Mouse (Mus musculus) CH12.LX (cell line): ENCODE data around the gene Stx4a. TPM values are rescaled to one million over a fixed set of nuclear protein-coding genes. Genes with fewer than 3 reads are reported as not detected.

Source experiments
- DNase-seq: peaks from one replicate; pipeline ENCODE4 v3.0.0-alpha.2; 2013; ENCODE audit errors: extremely low read depth
- H3K27ac ChIP-seq: 2 replicates; pipeline ENCODE4 v1.5.1; 2012; ENCODE audit warnings: low read depth, mild to moderate bottlenecking, control low read depth, moderate library complexity; ENCODE audit not compliant: insufficient read depth
- H3K27me3 ChIP-seq: replicated peaks from 2 replicates; pipeline ENCODE3; 2012; ENCODE audit warnings: inconsistent platforms
- H3K36me3 ChIP-seq, 2 experiments: replicated peaks in 1 of 2; 2 replicates each; pipeline versions ENCODE3 to v1.6.1; 2012; ENCODE audit warnings: inconsistent platforms in 1 of 2, low read length in 1 of 2, mild to moderate bottlenecking in 1 of 2, mixed read lengths in 1 of 2, moderate library complexity in 1 of 2; ENCODE audit not compliant: control insufficient read depth in 1 of 2, insufficient read depth in 1 of 2
- H3K4me1 ChIP-seq, 2 experiments: 2 replicates each; pipeline ENCODE4 v1.6.1; 2012; ENCODE audit warnings: inconsistent platforms in 1 of 2, moderate library complexity in 1 of 2; ENCODE audit not compliant: insufficient read depth in 2 of 2, control insufficient read depth in 1 of 2
- H3K4me2 ChIP-seq: 2 replicates; pipeline ENCODE4 v1.6.1; 2012; ENCODE audit warnings: low read depth, mild to moderate bottlenecking, control low read depth; ENCODE audit not compliant: poor library complexity, insufficient read depth, severe bottlenecking
- H3K4me3 ChIP-seq, 3 experiments: fragments of 150-350 bp in 1 of 3; sonication (generic) in 1 of 3; replicated peaks in 1 of 3; 2 replicates each; pipeline versions ENCODE3 to v1.5.1; 2011 to 2012; ENCODE audit warnings: low read depth in 2 of 3, low read length in 2 of 3, mild to moderate bottlenecking in 2 of 3, moderate library complexity in 2 of 3, control low read depth in 1 of 3, improper control_type of control experiment in 1 of 3, inconsistent platforms in 1 of 3, mixed read lengths in 1 of 3; ENCODE audit not compliant: poor library complexity in 1 of 3
- H3K79me2 ChIP-seq: replicated peaks from 2 replicates; pipeline ENCODE4 v1.6.1; 2012; ENCODE audit warnings: mild to moderate bottlenecking, moderate library complexity; ENCODE audit not compliant: control insufficient read depth, poor library complexity, insufficient read depth, severe bottlenecking; ENCODE audit errors: extremely low read depth
- H3K9ac ChIP-seq: 2 replicates; pipeline ENCODE4 v1.6.1; 2012; ENCODE audit warnings: low read depth, mild to moderate bottlenecking, control low read depth, moderate library complexity; ENCODE audit not compliant: insufficient read depth
- H3K9me3 ChIP-seq: replicated peaks from 2 replicates; pipeline ENCODE3; 2012; ENCODE audit warnings: low read length, inconsistent platforms, mixed read lengths
- BHLHE40 ChIP-seq: IDR thresholded peaks from 2 replicates; pipeline ENCODE4 v1.6.1; 2011; ENCODE audit warnings: mild to moderate bottlenecking, low read depth, low read length, improper control_type of control experiment
- CHD1 ChIP-seq: IDR thresholded peaks from 2 replicates; pipeline ENCODE4 v1.6.1; 2012; ENCODE audit warnings: low read depth, low read length, improper control_type of control experiment, inconsistent platforms
- CHD2 ChIP-seq: IDR thresholded peaks from 2 replicates; pipeline ENCODE4 v1.6.1; 2011; ENCODE audit warnings: low read length, improper control_type of control experiment
- E2F4 ChIP-seq: IDR thresholded peaks from 2 replicates; pipeline ENCODE4 v1.6.1; 2011; ENCODE audit warnings: low read depth, low read length, improper control_type of control experiment; ENCODE audit not compliant: insufficient replicate concordance
- ELF1 ChIP-seq: IDR thresholded peaks from 2 replicates; pipeline ENCODE4 v1.6.1; 2014; ENCODE audit warnings: low read depth, mild to moderate bottlenecking, inconsistent platforms, low read length, improper control_type of control experiment
- EP300 ChIP-seq: IDR thresholded peaks from 2 replicates; pipeline ENCODE4 v1.6.1; 2011; ENCODE audit warnings: low read length, improper control_type of control experiment
- GABPA ChIP-seq: IDR thresholded peaks from 2 replicates; pipeline ENCODE4 v1.6.1; 2012; ENCODE audit warnings: low read depth, low read length, improper control_type of control experiment, inconsistent platforms; ENCODE audit not compliant: insufficient replicate concordance
- HCFC1 ChIP-seq: IDR thresholded peaks from 2 replicates; pipeline ENCODE4 v1.6.1; 2012; ENCODE audit warnings: low read depth, mild to moderate bottlenecking, inconsistent platforms, low read length, improper control_type of control experiment
- IRF4 ChIP-seq: IDR thresholded peaks from 2 replicates; pipeline ENCODE4 v1.6.1; 2014; ENCODE audit warnings: low read depth, mild to moderate bottlenecking, inconsistent platforms, low read length, improper control_type of control experiment
- JUND ChIP-seq: conservative IDR thresholded peaks from 2 replicates; pipeline ENCODE4 v1.6.1; 2011; ENCODE audit warnings: low read depth, low read length, improper control_type of control experiment
- KAT2A ChIP-seq: IDR thresholded peaks from 2 replicates; pipeline ENCODE4 v1.6.1; 2012; ENCODE audit warnings: low read length, improper control_type of control experiment, inconsistent platforms; ENCODE audit not compliant: insufficient replicate concordance
- MAFK ChIP-seq: IDR thresholded peaks from 2 replicates; pipeline ENCODE4 v1.6.1; 2011; ENCODE audit warnings: low read length, improper control_type of control experiment; ENCODE audit not compliant: insufficient replicate concordance
- MAX ChIP-seq: IDR thresholded peaks from 2 replicates; pipeline ENCODE4 v1.6.1; 2011; ENCODE audit warnings: low read length, improper control_type of control experiment
- MEF2A ChIP-seq: IDR thresholded peaks from 2 replicates; pipeline ENCODE4 v1.6.1; 2014; ENCODE audit warnings: low read depth, mild to moderate bottlenecking, inconsistent platforms, low read length, improper control_type of control experiment, borderline replicate concordance
- MXI1 ChIP-seq: IDR thresholded peaks from 2 replicates; pipeline ENCODE4 v1.6.1; 2011; ENCODE audit warnings: mild to moderate bottlenecking, low read depth, low read length, improper control_type of control experiment
- NELFE ChIP-seq: IDR thresholded peaks from 2 replicates; pipeline ENCODE4 v1.6.1; 2011; ENCODE audit warnings: low read depth, low read length, improper control_type of control experiment
- PAX5 ChIP-seq: IDR thresholded peaks from 2 replicates; pipeline ENCODE4 v1.6.1; 2012; ENCODE audit warnings: low read length, inconsistent platforms, mixed read lengths
- POLR2A ChIP-seq: IDR thresholded peaks from 2 replicates; pipeline ENCODE4 v1.6.1; 2011; ENCODE audit warnings: low read depth, mild to moderate bottlenecking, improper control_type of control experiment, low read length
- RAD21 ChIP-seq: IDR thresholded peaks from 2 replicates; pipeline ENCODE4 v1.6.1; 2011; ENCODE audit warnings: low read depth, mild to moderate bottlenecking, low read length, improper control_type of control experiment, moderate library complexity
- RCOR1 ChIP-seq: conservative IDR thresholded peaks from 2 replicates; pipeline ENCODE4 v1.6.1; 2012; ENCODE audit warnings: low read depth, mild to moderate bottlenecking, inconsistent platforms, low read length, improper control_type of control experiment
- SIN3A ChIP-seq: IDR thresholded peaks from 2 replicates; pipeline ENCODE4 v1.6.1; 2012; ENCODE audit warnings: low read length, improper control_type of control experiment, inconsistent platforms
- SMC3 ChIP-seq: IDR thresholded peaks from 2 replicates; pipeline ENCODE4 v1.6.1; 2011; ENCODE audit warnings: low read depth, low read length, improper control_type of control experiment
- TBP ChIP-seq: conservative IDR thresholded peaks from 2 replicates; pipeline ENCODE4 v1.6.1; 2011; ENCODE audit warnings: low read depth, low read length, improper control_type of control experiment
- TCF12 ChIP-seq: IDR thresholded peaks from 2 replicates; pipeline ENCODE4 v1.6.1; 2014; ENCODE audit warnings: low read depth, mild to moderate bottlenecking, inconsistent platforms, low read length, improper control_type of control experiment
- UBTF ChIP-seq: IDR thresholded peaks from 2 replicates; pipeline ENCODE4 v1.6.1; 2012; ENCODE audit warnings: low read depth, mild to moderate bottlenecking, inconsistent platforms, low read length, improper control_type of control experiment, moderate library complexity
- USF1 ChIP-seq: IDR thresholded peaks from 2 replicates; pipeline ENCODE4 v1.6.1; 2014; ENCODE audit warnings: low read depth, mild to moderate bottlenecking, inconsistent platforms, low read length, improper control_type of control experiment
- ZC3H11A ChIP-seq: IDR thresholded peaks from 2 replicates; pipeline ENCODE4 v1.6.1; 2012; ENCODE audit warnings: low read depth, mild to moderate bottlenecking, inconsistent platforms, low read length, improper control_type of control experiment
- ZKSCAN1 ChIP-seq: IDR thresholded peaks from 2 replicates; pipeline ENCODE4 v1.6.1; 2012; ENCODE audit warnings: low read depth, inconsistent platforms, low read length, improper control_type of control experiment, borderline replicate concordance
- ZNF384 ChIP-seq: IDR thresholded peaks from 2 replicates; pipeline ENCODE4 v1.6.1; 2012; ENCODE audit warnings: low read depth, low read length, improper control_type of control experiment, inconsistent platforms
- dilution Hi-C: fragments of 300-500 bp; cut with MboI; formaldehyde crosslinking; loops from 2 replicates; pipeline ENCODE4 v1.14.3; 2020; ENCODE audit warnings: low sequenced_read_pairs; ENCODE audit not compliant: extremely low pct_unique_long_range_greater_than_20kb, extremely low pct_ligation_motif_present
- in situ Hi-C: fragments of 300-500 bp; cut with MboI; formaldehyde crosslinking; loops from 3 replicates; pipeline ENCODE4 v1.14.3; 2019; ENCODE audit warnings: low sequenced_read_pairs, low pct_ligation_motif_present, low pct_unique_long_range_greater_than_20kb, mixed read lengths
- polyA plus RNA-seq: library from polyadenylated mRNA; unstranded; fragments of >175 nt; gene quantifications from 2 replicates; pipeline ENCODE4 v1.2.1, GENCODE M21; 2012; ENCODE audit warnings: low read depth; ENCODE audit not compliant: insufficient read length
- total RNA-seq, 2 experiments: library from RNA; depleted of rRNA; stranded (reverse); fragments of 300-350 nt in 1 of 2; fragments of >200 nt in 1 of 2; gene quantifications; 2 replicates each; pipeline ENCODE4 v1.2.3; 2012 to 2014

Stx4a gene
- total and polyA plus RNA-seq, 3 experiments, result 16.5 to 50.5 (median 25.4) TPM

DNA sequence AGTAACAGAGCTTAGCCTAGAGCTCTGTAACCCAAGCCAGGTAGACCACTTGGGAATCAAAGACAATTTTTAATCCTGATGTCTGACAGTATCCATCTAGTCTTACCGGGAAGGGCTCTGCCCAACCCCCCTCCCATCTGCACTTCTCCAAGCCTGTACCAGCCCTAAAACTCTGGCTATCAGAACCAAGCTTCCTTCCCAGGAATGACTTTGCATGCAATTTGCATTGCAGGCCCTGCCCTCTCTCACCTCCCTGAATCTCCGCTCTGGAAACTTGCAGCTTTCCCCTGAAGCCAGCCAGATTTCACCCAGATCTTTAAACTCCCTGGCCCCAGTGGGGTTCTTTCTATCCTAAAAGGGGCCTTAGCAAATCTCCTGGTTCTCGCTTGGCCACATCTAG lies 63.7 kb downstream of the Stx4a start:
- dilution Hi-C loops, result no loop called here
- peaks cover 3 to 47% of the 10 kb centered on the region in 2 experiments for H3K4me1 ChIP-seq
- DNase-seq, result no peak
- H3K4me3 ChIP-seq, result no peak overlapping the region
- no peak for TF ChIP-seq MAFK
- TF ChIP-seq RAD21, result no peak
- no peak for TF ChIP-seq GABPA
- TF ChIP-seq MEF2A, result no peak
- TF ChIP-seq EP300, result no peak
- TF ChIP-seq BHLHE40, result no peak
- no peak for TF ChIP-seq USF1
- TF ChIP-seq ELF1, result no peak
- TF ChIP-seq CHD1, result no peak
- TF ChIP-seq RCOR1, result no peak
- no peak for TF ChIP-seq SMC3
- TF ChIP-seq ZC3H11A, result no peak
- TF ChIP-seq TCF12, result no peak
- TF ChIP-seq HCFC1, result no peak
- no peak for TF ChIP-seq MXI1
- no peak for TF ChIP-seq KAT2A
- TF ChIP-seq CHD2, result no peak
- TF ChIP-seq POLR2A, result no peak
- no peak for TF ChIP-seq E2F4
- TF ChIP-seq PAX5, result no peak
- TF ChIP-seq, all 38 proteins: peak for 0
- H3K9ac ChIP-seq, result no peak overlapping the region
- no peaks in the 10 kb centered on the region for H3K27me3 ChIP-seq
- peaks cover 60 to 96% of the 10 kb centered on the region in 2 experiments for H3K36me3 ChIP-seq
- no peak overlapping the region for H3K27ac ChIP-seq
- in situ Hi-C loops, result no loop called here
- H3K79me2 ChIP-seq, result no peaks in the 10 kb centered on the region; the same call in 1 of the 2 replicates
- H3K4me2 ChIP-seq, result no peak overlapping the region
- no peaks in the 10 kb centered on the region for H3K9me3 ChIP-seq

- H3K4me3 ChIP-seq, result no peak overlapping the region
- no peaks in the 10 kb centered on the region for H3K79me2 ChIP-seq
- peaks cover under 1 to 36% of the 10 kb centered on the region in 2 experiments for H3K4me1 ChIP-seq
- H3K9me3 ChIP-seq, result no peaks in the 10 kb centered on the region
- DNase-seq, result no peak
- in situ Hi-C loops (no loop called here), dilution Hi-C loops (no loop called here)
- peaks cover 50 to 93% of the 10 kb centered on the region in 2 experiments for H3K36me3 ChIP-seq
- TF ChIP-seq JUND (no peak), UBTF (no peak), POLR2A (no peak), IRF4 (no peak), BHLHE40 (no peak), TBP (no peak), HCFC1 (no peak), ELF1 (no peak), RAD21 (no peak), SIN3A (no peak), EP300 (no peak), NELFE (no peak), MAX (no peak), ZKSCAN1 (no peak), GABPA (no peak), E2F4 (no peak), ZNF384 (no peak), KAT2A (no peak), SMC3 (no peak)
- H3K9ac ChIP-seq, result no peak overlapping the region
- H3K27me3 ChIP-seq, result no peaks in the 10 kb centered on the region
- no peak overlapping the region for H3K4me2 ChIP-seq
- no peak overlapping the region for H3K27ac ChIP-seq
Observed at GRCm38 (mm10) chr7:127888821-127889220, 64.7 kb downstream of the Stx4a start.
